Mouse (Mus musculus): Measurements from ENCODE around the gene Cacybp. TPM values are rescaled to one million over a fixed set of nuclear protein-coding genes. Genes with fewer than 3 reads are reported as not detected.

The Cacybp gene
- total RNA-seq (2023): 10 to 100 TPM; 24.0 to 25.0 TPM

DNA sequence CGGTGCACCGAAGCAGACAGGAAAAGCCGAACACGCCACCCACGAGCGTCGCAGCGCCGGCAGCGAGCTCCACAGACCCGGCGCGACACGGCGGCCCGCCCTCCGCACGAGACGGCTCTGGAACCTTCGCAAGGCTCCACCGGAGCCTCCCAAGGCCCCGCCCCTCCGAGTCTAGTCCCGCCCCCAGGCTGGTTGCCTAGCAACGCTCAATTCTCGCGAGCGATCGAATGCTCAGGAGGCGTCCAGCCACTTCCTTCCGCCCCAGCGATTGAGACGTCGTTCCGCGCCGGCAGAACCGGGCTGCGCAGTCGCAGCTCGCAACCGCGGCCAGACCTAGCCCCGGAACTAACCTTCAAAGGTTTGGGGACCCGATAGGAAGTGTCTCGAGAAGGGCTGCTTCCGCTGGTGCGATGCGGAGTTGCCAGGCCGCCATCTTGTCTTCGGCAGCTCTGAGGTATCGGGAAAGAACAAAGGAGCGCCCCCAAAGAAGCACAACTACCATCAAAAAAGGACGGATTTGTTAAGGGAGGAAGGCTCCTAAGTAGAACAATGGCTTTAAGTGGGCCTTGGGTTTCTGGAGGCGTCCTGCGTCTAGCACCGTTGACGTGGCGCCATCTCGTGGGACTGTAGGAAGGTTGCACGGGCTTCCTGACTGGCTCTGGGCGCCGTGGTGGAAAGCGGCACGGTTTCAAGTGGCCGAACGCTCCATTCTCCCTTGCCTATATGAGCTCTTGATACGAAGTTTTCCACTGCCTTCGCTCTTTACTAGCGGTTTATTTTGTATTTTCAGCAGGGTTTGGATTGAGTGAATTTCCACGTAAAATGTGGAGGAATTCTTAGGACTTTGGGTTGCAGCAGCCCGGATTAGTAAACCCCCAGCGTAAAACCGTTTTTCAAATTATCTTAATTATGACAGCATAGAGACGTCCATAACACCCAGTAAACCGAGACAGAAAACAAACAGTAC lies at the start of gene Cacybp:
Gene Cacybp, minus strand, starts transcription at position 173 of the 967 bp plus-strand sequence.

GRCm38 (mm10) chr1:160194529-160195336 lies 17.9 kb downstream of the Cacybp start, which contains the start of gene Mrps14:
Mrps14 (plus strand) TSS chr1:160195215.

DNA sequence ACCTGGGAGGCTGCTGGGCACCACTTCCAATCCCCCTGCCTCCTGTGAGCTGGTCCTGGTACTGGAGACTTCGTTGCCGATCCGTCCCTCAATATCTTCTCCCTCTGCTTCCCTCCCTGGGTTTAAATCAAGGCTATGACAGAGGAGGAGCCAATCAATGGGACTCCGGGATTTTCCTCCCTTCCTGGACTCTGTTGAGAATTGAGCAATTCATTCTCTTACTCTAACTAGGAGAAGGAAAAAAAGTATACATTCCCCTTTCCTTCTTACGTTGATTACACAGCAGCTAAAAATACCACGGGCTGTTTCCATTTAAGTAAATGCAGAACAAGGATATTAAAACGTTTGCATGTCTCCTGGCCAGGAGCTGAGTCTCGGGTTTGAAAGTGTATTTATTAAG lies 59.2 kb downstream of the Cacybp start, which contains the start of gene Tnn:
Gene Tnn, minus strand, starts transcription at position 101 of the 400 bp plus-strand sequence.

Other genes starting within 250 kb of the Cacybp start
- 100 to 1,000 TPM; 105 to 123 TPM for gene 4930523C07Rik, start 168.5 kb downstream of the Cacybp start, total RNA-seq (2023)
- gene Tnn, start 59.3 kb downstream of the Cacybp start, total RNA-seq (2023): under 1 TPM in 1 of 2 experiments, not detected in 1; 0.13 TPM
- gene Mrps14, start 17.7 kb downstream of the Cacybp start, total RNA-seq (2023): 10 to 100 TPM; 31.7 to 34.9 TPM